13 mouse cellular contexts compared by ENCODE assay signal in the genomic region with DNA sequence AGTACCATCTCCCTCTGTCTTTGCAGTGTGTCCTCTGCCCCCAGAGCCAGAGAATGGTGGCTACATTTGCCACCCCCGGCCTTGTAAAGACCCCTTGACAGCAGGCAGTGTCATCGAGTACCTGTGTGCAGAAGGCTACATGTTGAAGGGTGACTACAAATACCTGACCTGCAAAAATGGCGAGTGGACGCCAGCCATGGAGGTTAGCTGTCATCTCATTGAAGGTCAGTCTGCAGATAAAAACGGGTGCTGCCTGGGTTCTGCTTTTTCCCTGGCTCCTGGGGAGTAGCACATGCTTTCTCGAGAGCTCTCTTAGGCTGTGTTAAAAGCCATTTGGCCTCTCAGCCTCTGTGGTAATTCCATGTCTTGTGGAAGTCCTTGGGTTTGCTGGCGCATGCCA.
"Had no signal": no experiment of that assay in that cellular context is flagged by ENCODE, and none has a peak within 500 bp of the region (broad histone marks: within the 10 kb centered on the region; RNA-seq: fewer than 3 reads in every experiment).

No protein-coding gene starts in this region.

- H3K4me1 ChIP-seq: limb, embryonic 12.5 days had no signal

- ATAC-seq: lung, postnatal 0 days had no signal

- H3K9ac ChIP-seq: limb, embryonic 12.5 days; liver, embryonic 15.5 days; stomach, embryonic 15.5 days had no signal

- H3K4me2 ChIP-seq: limb, embryonic 12.5 days; liver, embryonic 15.5 days; stomach, embryonic 15.5 days had no signal

- H3K4me3 ChIP-seq: layer of hippocampus, adult 2 months; limb, embryonic 12.5 days; liver, embryonic 15.5 days; stomach, embryonic 15.5 days had no signal

- H3K9me3 ChIP-seq: limb, embryonic 12.5 days; liver, embryonic 15.5 days; stomach, embryonic 15.5 days had no signal

- H3K27me3 ChIP-seq: limb, embryonic 12.5 days; liver, embryonic 15.5 days; stomach, embryonic 15.5 days had no signal

- H3K27ac ChIP-seq: layer of hippocampus, adult 2 months; limb, embryonic 12.5 days; liver, embryonic 15.5 days; stomach, embryonic 15.5 days had no signal

- DNase-seq: kidney, postnatal 10 days; kidney, postnatal 4 days; liver; lung, adult 2 months; lung, postnatal 36 days; right cerebral cortex, postnatal 14 days; thymus, adult 2 months; thymus, postnatal 25 days had no signal
